Mouse (Mus musculus) left cerebral cortex, adult 2 months (tissue): ENCODE measurements around the gene Spata3. TPM values are rescaled to one million over a fixed set of nuclear protein-coding genes. Genes with fewer than 3 reads are reported as not detected.
A peak's percentile ranks its signal among the peaks of the same experiment; 100 is the strongest.

Experiments used
- DNase-seq, 2 experiments: peaks; one replicate each; pipeline ENCODE4 v3.0.0; 2021 to 2022; ENCODE audit warnings: low spot score in 2 of 2, mixed read lengths in 1 of 2; ENCODE audit errors: extremely low spot score in 1 of 2
- H3K27ac ChIP-seq: fragments of 200-600 bp; 2 replicates; pipeline ENCODE4 v1.8.1; 2022
- H3K4me3 ChIP-seq: fragments of 200-600 bp; 2 replicates; pipeline ENCODE4 v1.8.1; 2022
- CTCF ChIP-seq: fragments of 200-600 bp; IDR thresholded peaks from 2 replicates; pipeline ENCODE4 v1.8.1; 2022; ENCODE audit warnings: antibody characterized with exemption, mild to moderate bottlenecking, moderate library complexity
- intact Hi-C: fragments of 180-260 bp; cut with DNase I; formaldehyde crosslinking; loops from one replicate; pipeline ENCODE4 v1.15.1; 2025
- total RNA-seq, 2 experiments: library from RNA; stranded (reverse); gene quantifications; 2 replicates each; pipeline ENCODE4 v1.2.3; 2021

The Spata3 gene
- total RNA-seq, 2 experiments from 2014 or later: 0.61 to 0.75 TPM

DNA sequence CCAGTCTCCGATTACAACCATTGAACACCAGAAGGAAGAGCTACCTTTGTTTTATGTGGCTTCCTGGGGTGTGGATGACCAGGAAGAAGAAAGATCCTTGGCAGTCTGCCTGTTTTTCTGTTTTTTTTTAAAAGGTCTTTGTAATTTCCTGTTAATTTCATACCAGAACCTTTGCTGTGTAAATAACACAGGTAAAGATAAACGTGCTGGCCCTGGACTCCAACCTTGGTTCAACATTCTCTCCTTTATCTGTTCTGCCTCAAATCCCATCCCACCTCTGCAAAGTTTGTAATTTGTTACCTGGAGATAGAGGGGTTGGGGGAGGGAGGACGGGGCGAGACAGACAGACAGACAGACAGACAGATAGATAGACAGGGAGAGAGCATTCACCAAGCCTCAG is 23.5 kb downstream of the Spata3 start:
- intact Hi-C loops: no loop called here
- Histone ChIP-seq H3K27ac (no peak overlapping the region), H3K4me3 (no peak overlapping the region)
- no peak for DNase-seq
- TF ChIP-seq CTCF: no peak

- Histone ChIP-seq H3K4me3 (no peak overlapping the region), H3K27ac (no peak overlapping the region)
- DNase-seq: no peak
- TF ChIP-seq CTCF: no peak
- intact Hi-C loops: no loop called here
Measured at GRCm38 (mm10) chr1:86040817-86041216, 24.2 kb downstream of the Spata3 start.

GRCm38 (mm10) chr1:86045056-86045455 is 28.4 kb downstream of the Spata3 start:
- Histone ChIP-seq H3K4me3 (no peak overlapping the region; the same call in 1 of the 2 replicates), H3K27ac (no peak overlapping the region)
- intact Hi-C loops: loop anchor here (2.0 kb wide), 1 partner anchor 24 kb away; no protein-coding TSS in a partner anchor
- TF ChIP-seq CTCF: no peak
- no peak for DNase-seq

- peak; percentile 45 to 57 for DNase-seq
- no peak for TF ChIP-seq CTCF
- intact Hi-C loops: loop anchor here (2.0 kb wide), 1 partner anchor 25 kb away; no protein-coding TSS in a partner anchor
- Histone ChIP-seq H3K4me3 (peak within 1 kb of the TSS; percentile 63), H3K27ac (peak within 1 kb of the TSS; percentile 78)
Measured at GRCm38 (mm10) chr1:86045848-86046805, 29.5 kb downstream of the Spata3 start, which contains the start of gene 2810459M11Rik. Gene 2810459M11Rik (plus strand): TSS chr1:86045863.

DNA sequence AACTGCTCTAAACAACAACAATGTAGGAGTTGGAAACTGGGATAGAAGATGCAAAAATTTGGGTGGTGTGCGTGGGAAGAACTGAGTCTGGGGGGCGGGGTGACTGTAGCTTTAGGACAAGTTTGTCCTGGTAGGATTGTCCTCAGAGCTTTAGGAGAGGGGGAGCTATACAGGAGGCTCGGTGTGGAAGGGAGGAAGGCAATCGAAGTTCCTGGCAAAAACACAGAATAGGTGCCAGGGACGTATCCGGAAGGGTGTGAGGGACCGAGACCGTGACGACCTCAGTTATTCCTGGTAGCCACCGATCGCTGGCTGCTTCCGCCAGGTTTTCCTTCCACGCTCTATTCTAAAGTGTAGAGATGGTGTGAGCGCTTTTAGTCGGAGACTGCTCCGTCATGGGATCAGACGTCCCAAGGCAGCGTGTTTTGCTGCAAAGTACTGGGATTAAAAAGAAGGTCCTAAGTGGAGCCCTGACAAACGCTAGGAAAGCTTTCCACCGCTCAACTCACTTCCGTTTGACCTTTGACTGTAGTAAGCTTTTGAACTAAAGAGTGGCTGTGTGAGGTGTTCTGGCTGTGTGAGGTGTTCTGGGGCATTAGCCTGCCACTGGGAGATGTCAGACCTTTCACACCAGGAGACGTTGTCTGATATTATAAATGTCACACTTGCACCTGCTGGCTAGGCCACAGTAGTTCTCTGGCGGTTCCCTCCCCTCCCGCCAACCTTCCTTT is 30.4 kb downstream of the Spata3 start:
- H3K27ac ChIP-seq: no peak overlapping the region
- TF ChIP-seq CTCF: no peak
- peak overlapping the region; percentile 63 for H3K4me3 ChIP-seq
- DNase-seq: no peak
- intact Hi-C loops: no loop called here

DNA sequence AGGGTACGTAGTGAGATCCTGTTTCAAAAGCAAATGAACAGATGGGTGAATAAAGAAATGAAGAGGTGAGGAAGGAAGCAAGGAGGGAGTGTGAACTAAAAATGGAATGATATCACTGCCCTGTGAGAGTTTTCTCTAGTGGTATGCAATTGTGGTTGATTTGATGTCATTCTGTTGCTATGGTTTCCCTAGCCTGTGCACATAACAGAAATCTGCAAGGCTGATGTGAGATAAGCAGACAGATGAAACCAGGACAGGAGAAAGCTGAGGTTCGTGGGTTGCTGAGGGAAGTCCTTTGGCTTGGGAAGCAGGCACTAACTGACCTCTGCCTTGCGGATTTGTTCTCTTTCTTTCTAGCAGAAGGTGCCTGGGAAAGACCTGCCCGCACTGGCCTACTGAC is 31.6 kb downstream of the Spata3 start:
- Histone ChIP-seq H3K4me3 (no peak overlapping the region), H3K27ac (no peak overlapping the region)
- intact Hi-C loops: no loop called here
- no peak for TF ChIP-seq CTCF
- DNase-seq: no peak

DNA sequence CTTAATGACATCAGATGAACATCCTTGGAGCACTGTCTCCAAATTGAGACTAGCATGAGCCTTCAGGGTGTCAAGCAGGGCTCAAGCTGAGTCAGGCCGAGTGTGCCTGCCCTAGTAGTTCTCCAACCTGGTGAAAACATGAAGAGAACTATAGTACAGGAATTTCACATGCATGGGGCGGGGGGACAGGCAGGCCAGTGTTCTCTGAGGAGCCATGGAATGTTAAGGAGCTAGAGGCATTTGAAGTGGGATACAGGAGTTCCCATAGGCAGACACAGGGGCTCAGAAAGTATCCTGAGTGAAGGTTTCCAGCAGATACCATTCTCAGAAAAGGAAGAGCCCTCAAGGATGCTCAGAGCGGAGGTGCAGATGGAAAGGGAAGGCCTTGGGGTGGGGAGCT is 32.1 kb downstream of the Spata3 start:
- H3K27ac ChIP-seq: no peak overlapping the region
- no peak overlapping the region for H3K4me3 ChIP-seq
- no peak for TF ChIP-seq CTCF
- no peak for DNase-seq
- intact Hi-C loops: no loop called here

- no peak overlapping the region for H3K4me3 ChIP-seq
- TF ChIP-seq CTCF: no peak
- DNase-seq: peak; percentile 50 to 72
- peak overlapping the region; percentile 2; the same call in 1 of the 2 replicates for H3K27ac ChIP-seq
- intact Hi-C loops: no loop called here
Measured at GRCm38 (mm10) chr1:86053198-86053921, 36.7 kb downstream of the Spata3 start.

- Histone ChIP-seq H3K4me3 (no peak overlapping the region), H3K27ac (no peak overlapping the region)
- no peak for DNase-seq
- intact Hi-C loops: loop anchor here (5.0 kb wide), 2 partner anchors 118 to 203 kb away; no protein-coding TSS in a partner anchor
- no peak for TF ChIP-seq CTCF
Measured at GRCm38 (mm10) chr1:86054943-86055342, 38.3 kb downstream of the Spata3 start.

DNA sequence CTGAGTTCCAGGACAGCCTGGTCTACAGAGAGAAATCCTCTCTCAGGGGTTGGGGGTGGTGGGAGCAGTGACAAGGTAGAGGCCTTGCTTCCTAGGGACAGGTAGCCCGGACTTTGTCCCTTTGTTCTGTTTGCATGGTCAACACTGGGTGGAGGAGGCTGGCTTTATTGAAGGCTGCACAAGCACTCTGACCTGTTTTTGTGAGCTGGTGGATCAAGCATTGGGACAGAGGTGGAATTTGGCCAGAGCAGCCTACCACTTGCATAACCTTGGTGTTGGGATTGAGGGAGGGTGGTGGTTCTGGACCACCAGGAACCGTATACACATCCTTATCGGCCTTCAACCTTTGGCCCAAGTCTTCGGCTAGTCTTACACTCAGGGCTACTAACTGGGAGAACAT is 39.7 kb downstream of the Spata3 start:
- no peak overlapping the region for H3K4me3 ChIP-seq
- intact Hi-C loops: loop anchor here (5.0 kb wide), 2 partner anchors 119 to 204 kb away; no protein-coding TSS in a partner anchor
- no peak overlapping the region for H3K27ac ChIP-seq
- no peak for DNase-seq
- no peak for TF ChIP-seq CTCF
